Mouse (Mus musculus) lung, embryonic 15.5 days (tissue): ENCODE measurements around the gene Nxn. TPM values are rescaled to one million over a fixed set of nuclear protein-coding genes. Genes with fewer than 3 reads are reported as not detected.

Experiments
- ATAC-seq: fragments of 200-750 bp; cut with Nextera tagmentation; 2 replicates; pipeline ENCODE4 v1.8.0; 2017; ENCODE audit warnings: moderate number of reproducible peaks, borderline replicate concordance; ENCODE audit not compliant: low FRiP score, low TSS enrichment; ENCODE audit errors: extremely low read depth
- H3K27ac ChIP-seq: fragments of 300-500 bp; sonication (generic); 2 replicates; pipeline ENCODE4 v1.5.1; 2015; ENCODE audit warnings: moderate library complexity, mild to moderate bottlenecking, inconsistent platforms
- H3K27me3 ChIP-seq: fragments of 300-500 bp; sonication (generic); 2 replicates; pipeline ENCODE4 v1.6.1; 2015; ENCODE audit warnings: inconsistent platforms
- H3K36me3 ChIP-seq: fragments of 300-500 bp; sonication (generic); 2 replicates; pipeline ENCODE4 v1.6.1; 2015; ENCODE audit warnings: inconsistent platforms
- H3K4me1 ChIP-seq: fragments of 300-500 bp; sonication (generic); 2 replicates; pipeline ENCODE4 v1.6.1; 2015; ENCODE audit warnings: inconsistent platforms
- H3K4me2 ChIP-seq: fragments of 300-500 bp; sonication (generic); 2 replicates; pipeline ENCODE4 v1.6.1; 2015; ENCODE audit warnings: inconsistent platforms, mild to moderate bottlenecking, moderate library complexity
- H3K4me3 ChIP-seq: fragments of 300-500 bp; sonication (generic); 2 replicates; pipeline ENCODE4 v1.5.1; 2015; ENCODE audit warnings: mild to moderate bottlenecking, inconsistent platforms
- H3K9ac ChIP-seq: fragments of 300-500 bp; sonication (generic); 2 replicates; pipeline ENCODE4 v1.6.1; 2015; ENCODE audit warnings: inconsistent platforms
- H3K9me3 ChIP-seq: fragments of 300-500 bp; sonication (generic); 2 replicates; pipeline ENCODE4 v1.6.1; 2016; ENCODE audit warnings: inconsistent platforms
- WGBS: fragments of 180-500 bp; shearing (Covaris S2); methylation state at CpG from one replicate; pipeline ENCODE4 v1.1.7; 2015; 5-methylcytosine and 5-hydroxymethylcytosine counted together
- polyA plus RNA-seq: library from polyadenylated mRNA; unstranded; fragments of >200 nt; fragmentation: Nextera tagmentation; extraction: Ambion mirVana; gene quantifications from 2 replicates; pipeline ENCODE4 v1.2.1, GENCODE M21; 2015

Nxn gene
- polyA plus RNA-seq, 1 experiment from 2014 or later: 24.4 TPM

GRCm38 (mm10) chr11:76341884-76342645 lies 56.9 kb downstream of the Nxn start:
- Histone ChIP-seq H3K27ac (no peak overlapping the region), H3K9me3 (no peaks in the 10 kb centered on the region), H3K27me3 (no peaks in the 10 kb centered on the region), H3K4me2 (no peak overlapping the region), H3K4me1 (peaks cover 56% of the 10 kb centered on the region), H3K36me3 (no peaks in the 10 kb centered on the region), H3K9ac (no peak overlapping the region), H3K4me3 (no peak overlapping the region)
- 60% methylated on average over 14 of the region's 14 CpGs for WGBS
- ATAC-seq: no peak

- Histone ChIP-seq H3K36me3 (no peaks in the 10 kb centered on the region), H3K27me3 (no peaks in the 10 kb centered on the region), H3K27ac (0 out of 2 replicates have a peak overlapping the region, but pooled peaks have one; percentile 2), H3K9me3 (no peaks in the 10 kb centered on the region), H3K4me3 (no peak overlapping the region), H3K9ac (no peak overlapping the region), H3K4me2 (no peak overlapping the region), H3K4me1 (peaks cover 56% of the 10 kb centered on the region)
- no peak for ATAC-seq
- WGBS: 54% methylated on average over 14 of the region's 14 CpGs
Observed at GRCm38 (mm10) chr11:76341163-76341562, 57.8 kb downstream of the Nxn start.

- no peak overlapping the region for H3K4me3 ChIP-seq
- H3K27ac ChIP-seq: peak overlapping the region; percentile 30
- no peaks in the 10 kb centered on the region for H3K27me3 ChIP-seq
- no peak for ATAC-seq
- H3K36me3 ChIP-seq: no peaks in the 10 kb centered on the region
- peaks cover 56% of the 10 kb centered on the region for H3K4me1 ChIP-seq
- no peaks in the 10 kb centered on the region for H3K9me3 ChIP-seq
- 47% methylated on average over 5 of the region's 5 CpGs for WGBS
- H3K4me2 ChIP-seq: no peak overlapping the region
- H3K9ac ChIP-seq: no peak overlapping the region
Observed at GRCm38 (mm10) chr11:76339830-76340229, 59.1 kb downstream of the Nxn start.

GRCm38 (mm10) chr11:76339141-76339540 lies 59.8 kb downstream of the Nxn start:
- Histone ChIP-seq H3K27me3 (no peaks in the 10 kb centered on the region), H3K4me3 (no peak overlapping the region), H3K27ac (peak overlapping the region; percentile 30), H3K9ac (no peak overlapping the region), H3K36me3 (no peaks in the 10 kb centered on the region), H3K4me2 (peak overlapping the region; percentile 21), H3K4me1 (peaks cover 56% of the 10 kb centered on the region), H3K9me3 (no peaks in the 10 kb centered on the region)
- ATAC-seq: peak; percentile 43; the same call in 1 of the 2 replicates
- 42% methylated on average over 11 of the region's 11 CpGs for WGBS

- WGBS: 40% methylated on average over 8 of the region's 8 CpGs
- H3K27ac ChIP-seq: peak overlapping the region; percentile 30
- no peaks in the 10 kb centered on the region for H3K27me3 ChIP-seq
- H3K9me3 ChIP-seq: no peaks in the 10 kb centered on the region
- no peak for ATAC-seq
- H3K36me3 ChIP-seq: no peaks in the 10 kb centered on the region
- H3K4me1 ChIP-seq: peaks cover 54% of the 10 kb centered on the region
- no peak overlapping the region for H3K4me3 ChIP-seq
- H3K4me2 ChIP-seq: peak overlapping the region; percentile 21
- H3K9ac ChIP-seq: no peak overlapping the region
Observed at GRCm38 (mm10) chr11:76338656-76339055, 60.3 kb downstream of the Nxn start.

GRCm38 (mm10) chr11:76337764-76338163 lies 61.2 kb downstream of the Nxn start:
- H3K4me1 ChIP-seq: peaks cover 52% of the 10 kb centered on the region
- no peaks in the 10 kb centered on the region for H3K27me3 ChIP-seq
- H3K27ac ChIP-seq: 0 out of 2 replicates have a peak overlapping the region, but pooled peaks have one; percentile 47
- no peak for ATAC-seq
- no peaks in the 10 kb centered on the region for H3K36me3 ChIP-seq
- no peak overlapping the region for H3K4me3 ChIP-seq
- WGBS: 9% methylated on average over 7 of the region's 7 CpGs
- H3K9ac ChIP-seq: no peak overlapping the region
- H3K4me2 ChIP-seq: peak overlapping the region; percentile 26; the same call in 1 of the 2 replicates
- no peaks in the 10 kb centered on the region for H3K9me3 ChIP-seq

- Histone ChIP-seq H3K4me1 (peaks cover 53% of the 10 kb centered on the region), H3K27ac (no peak overlapping the region), H3K9ac (no peak overlapping the region), H3K4me3 (no peak overlapping the region), H3K27me3 (no peaks in the 10 kb centered on the region), H3K36me3 (no peaks in the 10 kb centered on the region), H3K9me3 (no peaks in the 10 kb centered on the region), H3K4me2 (no peak overlapping the region; the same call in 1 of the 2 replicates)
- 35% methylated on average over 9 of the region's 9 CpGs for WGBS
- no peak for ATAC-seq
Observed at GRCm38 (mm10) chr11:76337236-76337635, 61.7 kb downstream of the Nxn start.

GRCm38 (mm10) chr11:76336224-76336623 lies 62.7 kb downstream of the Nxn start:
- Histone ChIP-seq H3K9ac (no peak overlapping the region), H3K27ac (no peak overlapping the region), H3K4me2 (no peak overlapping the region), H3K36me3 (no peaks in the 10 kb centered on the region), H3K9me3 (no peaks in the 10 kb centered on the region), H3K27me3 (no peaks in the 10 kb centered on the region), H3K4me3 (no peak overlapping the region), H3K4me1 (peaks cover 47% of the 10 kb centered on the region)
- no peak for ATAC-seq

- Histone ChIP-seq H3K27me3 (no peaks in the 10 kb centered on the region), H3K27ac (no peak overlapping the region), H3K4me1 (peaks cover 38% of the 10 kb centered on the region), H3K4me3 (no peak overlapping the region), H3K36me3 (no peaks in the 10 kb centered on the region), H3K9ac (no peak overlapping the region), H3K9me3 (no peaks in the 10 kb centered on the region), H3K4me2 (no peak overlapping the region)
- ATAC-seq: no peak
- 90% methylated on average over 10 of the region's 10 CpGs for WGBS
Observed at GRCm38 (mm10) chr11:76334966-76335365, 64.0 kb downstream of the Nxn start.

GRCm38 (mm10) chr11:76332240-76332639 lies 66.7 kb downstream of the Nxn start:
- peaks cover 29% of the 10 kb centered on the region for H3K4me1 ChIP-seq
- no peak overlapping the region; the same call in 1 of the 2 replicates for H3K4me2 ChIP-seq
- peak overlapping the region; percentile 10; the same call in 1 of the 2 replicates for H3K9ac ChIP-seq
- peak overlapping the region; percentile 39; the same call in 1 of the 2 replicates for H3K27ac ChIP-seq
- no peaks in the 10 kb centered on the region for H3K27me3 ChIP-seq
- H3K9me3 ChIP-seq: no peaks in the 10 kb centered on the region
- no peak overlapping the region for H3K4me3 ChIP-seq
- WGBS: 28% methylated on average over 5 of the region's 5 CpGs
- peak; percentile 50; the same call in 1 of the 2 replicates for ATAC-seq
- H3K36me3 ChIP-seq: no peaks in the 10 kb centered on the region

- H3K4me1 ChIP-seq: peaks cover 49% of the 10 kb centered on the region
Observed at GRCm38 (mm10) chr11:76328522-76329290, 70.2 kb downstream of the Nxn start.

GRCm38 (mm10) chr11:76328084-76328483 lies 70.9 kb downstream of the Nxn start:
- Histone ChIP-seq H3K4me3 (no peak overlapping the region), H3K4me1 (peaks cover 52% of the 10 kb centered on the region), H3K9ac (no peak overlapping the region), H3K36me3 (no peaks in the 10 kb centered on the region), H3K4me2 (0 out of 2 replicates have a peak overlapping the region, but pooled peaks have one; percentile 2), H3K27me3 (no peaks in the 10 kb centered on the region), H3K9me3 (no peaks in the 10 kb centered on the region), H3K27ac (no peak overlapping the region)
- ATAC-seq: no peak
- WGBS: 30% methylated on average over 11 of the region's 11 CpGs

More at GRCm38 (mm10) chr11:76328522-76329290, 70.2 kb downstream of the Nxn start:
- H3K27ac ChIP-seq: no peak overlapping the region
- ATAC-seq: no peak
- no peaks in the 10 kb centered on the region for H3K36me3 ChIP-seq
- no peaks in the 10 kb centered on the region for H3K9me3 ChIP-seq
- no peaks in the 10 kb centered on the region for H3K27me3 ChIP-seq
- WGBS: 31% methylated on average over 2 of the region's 2 CpGs
- H3K9ac ChIP-seq: no peak overlapping the region
- H3K4me3 ChIP-seq: no peak overlapping the region
- 0 out of 2 replicates have a peak overlapping the region, but pooled peaks have one; percentile 2 for H3K4me2 ChIP-seq
